Comparison of ENCODE assay signal across 8 mouse cellular contexts in genomic region chr3:32529303-32529898, GRCm38 (mm10). TPM values are rescaled to one million over a fixed set of nuclear protein-coding genes. Genes with fewer than 3 reads are reported as not detected.
DNase-seq lines count a peak whose midpoint lies in the region; ATAC-seq and TF ChIP-seq lines count a peak whose summit lies in the region.

Gene Mfn1 (plus strand): TSS chr3:32529465.

- no peaks in the 10 kb centered on the region for H3K27me3 ChIP-seq in E14TG2a.4 (ENCODE audit: insufficient read depth, low read length)
- H3K27me3 ChIP-seq in forebrain, embryonic 12.5 days, result no peaks in the 10 kb centered on the region
- H3K27me3 ChIP-seq in heart, postnatal 0 days (ENCODE audit: control insufficient read depth, insufficient read depth, low read length), result no peaks in the 10 kb centered on the region
- H3K27me3 ChIP-seq in liver, embryonic 16.5 days (ENCODE audit: control insufficient read depth, insufficient read depth, low read depth, low read length), result no peaks in the 10 kb centered on the region
- H3K27me3 ChIP-seq in neural tube, embryonic 13.5 days, result no peaks in the 10 kb centered on the region
- H3K27me3 ChIP-seq in testis, adult 2 months (ENCODE audit: control insufficient read depth, insufficient read depth, low read length), result no peaks in the 10 kb centered on the region

- H3K27ac ChIP-seq in forebrain, embryonic 12.5 days, result peak within 1 kb of the TSS; percentile 46; the same call in 1 of the 2 replicates
- peak within 1 kb of the TSS; percentile 94 for H3K27ac ChIP-seq in heart, postnatal 0 days (ENCODE audit: low read depth)
- peak within 1 kb of the TSS; percentile 88 for H3K27ac ChIP-seq in liver, embryonic 16.5 days (ENCODE audit: low read length)
- H3K27ac ChIP-seq in neural tube, embryonic 13.5 days (replicated peaks), result peak within 1 kb of the TSS; percentile 77
- H3K27ac ChIP-seq in testis, adult 2 months (ENCODE audit: control insufficient read depth, insufficient read depth, low read depth, low read length), result peak within 1 kb of the TSS; percentile 97

- peak; percentile 91 for DNase-seq in c-Kit-positive CD71-positive TER-119-positive erythroid progenitor cells, embryonic 14.5 days (ENCODE audit: low spot score)
- DNase-seq in heart, postnatal 0 days (ENCODE audit: low spot score), result peak; percentile 93
- DNase-seq in kidney, postnatal 4 days, result peak; percentile 93 to 96

- peak within 1 kb of the TSS; percentile 71 for H3K4me2 ChIP-seq in forebrain, embryonic 12.5 days
- peak within 1 kb of the TSS; percentile 70 for H3K4me2 ChIP-seq in heart, postnatal 0 days (ENCODE audit: low read depth, low read length)
- H3K4me2 ChIP-seq in liver, embryonic 16.5 days (ENCODE audit: low read depth, low read length), result peak within 1 kb of the TSS; percentile 69
- H3K4me2 ChIP-seq in neural tube, embryonic 13.5 days, result peak within 1 kb of the TSS; percentile 71

- TF ChIP-seq CTCF in E14TG2a.4 (conservative IDR thresholded peaks at IDR 0.05; ENCODE audit: low read length), result no peak
- peak; percentile 15; the same call in 1 of the 2 replicates for TF ChIP-seq CTCF in heart, postnatal 0 days (IDR thresholded peaks at IDR 0.05; ENCODE audit: low read depth)
- TF ChIP-seq CTCF in testis, adult 2 months (IDR thresholded peaks at IDR 0.05; ENCODE audit: control insufficient read depth, insufficient read depth, insufficient replicate concordance, low read depth, low read length), result no peak

- peak within 1 kb of the TSS; percentile 93 for H3K4me3 ChIP-seq in E14TG2a.4 (replicated peaks; ENCODE audit: low read length)
- peak within 1 kb of the TSS; percentile 87 for H3K4me3 ChIP-seq in forebrain, embryonic 12.5 days (replicated peaks)
- H3K4me3 ChIP-seq in heart, postnatal 0 days (ENCODE audit: low read depth, low read length), result peak within 1 kb of the TSS; percentile 85
- H3K4me3 ChIP-seq in liver, embryonic 16.5 days (ENCODE audit: low read depth, low read length), result peak within 1 kb of the TSS; percentile 94
- peak within 1 kb of the TSS; percentile 83 for H3K4me3 ChIP-seq in neural tube, embryonic 13.5 days
- peak within 1 kb of the TSS; percentile 99 for H3K4me3 ChIP-seq in testis, adult 2 months (ENCODE audit: control insufficient read depth, low read depth, low read length)

- H3K4me1 ChIP-seq in E14TG2a.4 (replicated peaks; ENCODE audit: low read depth, low read length), result peaks cover 27% of the 10 kb centered on the region
- peaks cover 3% of the 10 kb centered on the region for H3K4me1 ChIP-seq in forebrain, embryonic 12.5 days
- H3K4me1 ChIP-seq in heart, postnatal 0 days (ENCODE audit: control insufficient read depth, insufficient read depth), result peaks cover 3% of the 10 kb centered on the region; the same call in 1 of the 2 replicates
- H3K4me1 ChIP-seq in liver, embryonic 16.5 days (ENCODE audit: control insufficient read depth, low read depth, low read length), result peaks cover 2% of the 10 kb centered on the region; the same call in 1 of the 2 replicates
- peaks cover 13% of the 10 kb centered on the region for H3K4me1 ChIP-seq in neural tube, embryonic 13.5 days (replicated peaks)
- no peaks in the 10 kb centered on the region for H3K4me1 ChIP-seq in testis, adult 2 months (ENCODE audit: control insufficient read depth, insufficient read depth, low read length)

- peaks cover 14% of the 10 kb centered on the region for H3K36me3 ChIP-seq in E14TG2a.4 (ENCODE audit: insufficient read depth, low read length)
- peaks cover 13% of the 10 kb centered on the region for H3K36me3 ChIP-seq in forebrain, embryonic 12.5 days (replicated peaks)
- H3K36me3 ChIP-seq in heart, postnatal 0 days (replicated peaks; ENCODE audit: control insufficient read depth, insufficient read depth, low read length), result peaks cover 17% of the 10 kb centered on the region
- no peaks in the 10 kb centered on the region; the same call in 1 of the 2 replicates for H3K36me3 ChIP-seq in liver, embryonic 16.5 days (ENCODE audit: control insufficient read depth, insufficient read depth)
- H3K36me3 ChIP-seq in neural tube, embryonic 13.5 days, result peaks cover 28% of the 10 kb centered on the region
- no peaks in the 10 kb centered on the region; the same call in 1 of the 2 replicates for H3K36me3 ChIP-seq in testis, adult 2 months (ENCODE audit: control insufficient read depth, insufficient read depth, low read length)

- peak; percentile 91 for TF ChIP-seq POLR2A in testis, adult 2 months (IDR thresholded peaks at IDR 0.05; ENCODE audit: control insufficient read depth, low read depth, low read length)

- peak within 1 kb of the TSS; percentile 80 for H3K9ac ChIP-seq in forebrain, embryonic 12.5 days
- H3K9ac ChIP-seq in heart, postnatal 0 days (replicated peaks; ENCODE audit: low read depth, low read length), result peak within 1 kb of the TSS; percentile 80
- peak within 1 kb of the TSS; percentile 94 for H3K9ac ChIP-seq in liver, embryonic 16.5 days (ENCODE audit: low read depth, low read length)
- H3K9ac ChIP-seq in neural tube, embryonic 13.5 days, result peak within 1 kb of the TSS; percentile 85

- under 1% methylated on average over 47 of the region's 47 CpGs for WGBS in forebrain, embryonic 12.5 days
- under 1% methylated on average over 45 of the region's 47 CpGs for WGBS in heart, postnatal 0 days
- WGBS in liver, embryonic 16.5 days (ENCODE audit: insufficient replicate concordance), result under 1% methylated on average over 47 of the region's 47 CpGs
- under 1% methylated on average over 47 of the region's 47 CpGs for WGBS in neural tube, embryonic 13.5 days

- ATAC-seq in forebrain, embryonic 12.5 days (ENCODE audit: low FRiP score), result peak; percentile 100
- peak; percentile 99 for ATAC-seq in heart, postnatal 0 days (ENCODE audit: insufficient read depth, low read depth)
- ATAC-seq in liver, embryonic 16.5 days (ENCODE audit: low read depth), result peak; percentile 100
- peak; percentile 100 for ATAC-seq in neural tube, embryonic 13.5 days (ENCODE audit: low read depth)

- peaks cover 26% of the 10 kb centered on the region for H3K9me3 ChIP-seq in E14TG2a.4 (ENCODE audit: low read length)
- H3K9me3 ChIP-seq in forebrain, embryonic 12.5 days, result 0 out of 2 replicates have a peak, but pooled peaks cover 5% of the 10 kb centered on the region
- H3K9me3 ChIP-seq in heart, postnatal 0 days (replicated peaks; ENCODE audit: control insufficient read depth, low read length), result no peaks in the 10 kb centered on the region
- no peaks in the 10 kb centered on the region for H3K9me3 ChIP-seq in liver, embryonic 16.5 days (replicated peaks; ENCODE audit: control insufficient read depth, low read length)
- no peaks in the 10 kb centered on the region; the same call in 1 of the 2 replicates for H3K9me3 ChIP-seq in neural tube, embryonic 13.5 days

- 0 out of 2 replicates have a peak, but pooled peaks have one; percentile 52 for TF ChIP-seq EP300 in heart, postnatal 0 days (IDR thresholded peaks at IDR 0.05; ENCODE audit: low read depth)

RNA-seq across cellular contexts. Expression of gene Mfn1, which starts in this region (rescaled TPM):
- 47.9 and 48.0 TPM in 2 replicates for polyA plus RNA-seq in forebrain, embryonic 12.5 days (2016; fragmentation: Nextera tagmentation; extraction: Ambion mirVana)
- 101 and 106 TPM in 2 replicates for total RNA-seq in heart, postnatal 0 days (2014; rRNA removed; ENCODE audit: low replicate concordance)
- 158 and 166 TPM in 2 replicates for polyA plus RNA-seq in heart, postnatal 0 days (2015; fragmentation: Nextera tagmentation; extraction: Ambion mirVana)
- polyA plus RNA-seq in liver, embryonic 16.5 days (2015; fragmentation: Nextera tagmentation; extraction: Ambion mirVana), result 16.3 and 17.0 TPM in 2 replicates
- polyA plus RNA-seq in neural tube, embryonic 13.5 days (2015; fragmentation: Nextera tagmentation; extraction: Ambion mirVana), result 36.3 and 46.0 TPM in 2 replicates
- polyA plus RNA-seq in testis, adult 2 months (2012; rRNA removed), result 14.6 and 20.9 TPM in 2 replicates

Comparison
In these comparisons a context has a peak if more than half of its experiments do, and no peak if none do; other contexts are left out.
1. Peak in every context shown above with its lines: DNase-seq, ATAC-seq, H3K4me3 ChIP-seq and H3K27ac ChIP-seq.
2. H3K27ac ChIP-seq: peak in every context shown above with its lines; median percentile 97 in testis, adult 2 months; 94 in heart, postnatal 0 days; 88 in liver, embryonic 16.5 days; 77 in neural tube, embryonic 13.5 days; 46 in forebrain, embryonic 12.5 days.